Mouse (Mus musculus) left cerebral cortex, adult 9 months (tissue): ENCODE results near the gene Bex3.

Experiments
- DNase-seq, 2 experiments: peaks; one replicate each; pipeline ENCODE4 v3.0.0; 2022; ENCODE audit warnings: low spot score in 2 of 2

Bex3 gene

DNA sequence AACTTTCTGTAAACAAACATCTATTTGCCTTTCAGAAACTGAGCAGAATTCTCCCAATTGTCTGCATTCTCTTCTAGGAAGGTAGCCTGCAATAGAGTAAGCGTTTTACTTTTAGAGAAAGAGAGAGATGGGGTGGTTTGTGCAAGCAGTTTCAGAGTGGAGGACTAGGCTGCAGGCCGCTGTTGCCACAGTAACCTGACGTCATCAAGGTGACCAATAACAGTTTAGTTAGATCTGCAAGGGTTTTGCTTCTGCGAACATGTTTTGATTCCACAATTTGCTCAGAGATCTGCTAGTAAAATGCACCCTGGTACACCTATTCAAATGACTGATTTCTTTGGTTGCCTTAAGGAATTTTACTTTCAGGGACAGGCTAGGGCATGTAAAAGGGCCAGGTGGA, 43.2 kb downstream of the Bex3 start:
- peak in 1 of 2 experiments; percentile 15 for DNase-seq

DNA sequence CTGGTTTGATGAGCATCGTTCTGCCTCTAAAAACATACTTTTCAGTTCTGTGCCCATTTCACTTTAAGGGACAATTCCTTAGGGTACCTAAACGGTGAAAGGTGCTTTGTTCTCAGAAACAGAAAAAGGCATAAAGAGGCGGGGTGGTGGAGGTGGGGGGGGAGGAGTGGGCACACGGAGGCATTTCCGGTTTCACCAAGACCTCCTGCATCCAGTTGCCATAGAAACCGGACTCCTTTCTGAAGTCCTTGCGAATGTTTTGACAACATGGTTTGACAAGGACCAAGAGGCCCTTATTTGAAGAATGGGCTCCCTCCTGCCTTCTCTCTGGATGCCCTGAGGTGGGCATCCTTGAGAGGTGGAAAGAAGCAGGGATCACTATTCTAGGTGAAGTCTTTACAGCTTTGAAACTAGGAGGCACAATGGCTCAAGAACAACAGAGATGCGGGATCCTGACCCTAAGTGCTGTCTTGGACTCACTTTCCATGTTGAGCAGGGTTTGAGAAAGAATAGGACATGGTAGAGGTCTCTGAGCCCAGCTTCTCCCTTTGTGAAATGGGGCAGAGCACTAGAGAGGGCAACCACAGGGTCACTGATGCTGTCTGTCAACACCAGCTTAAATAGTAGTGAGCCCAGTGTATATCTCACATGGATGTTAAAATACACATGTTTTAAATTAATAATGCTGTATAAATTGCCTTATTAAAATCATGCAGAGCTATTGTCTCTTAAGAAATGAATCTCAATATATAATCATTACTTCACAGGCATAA, 43.9 kb downstream of the Bex3 start:
- DNase-seq, result no peak

DNA sequence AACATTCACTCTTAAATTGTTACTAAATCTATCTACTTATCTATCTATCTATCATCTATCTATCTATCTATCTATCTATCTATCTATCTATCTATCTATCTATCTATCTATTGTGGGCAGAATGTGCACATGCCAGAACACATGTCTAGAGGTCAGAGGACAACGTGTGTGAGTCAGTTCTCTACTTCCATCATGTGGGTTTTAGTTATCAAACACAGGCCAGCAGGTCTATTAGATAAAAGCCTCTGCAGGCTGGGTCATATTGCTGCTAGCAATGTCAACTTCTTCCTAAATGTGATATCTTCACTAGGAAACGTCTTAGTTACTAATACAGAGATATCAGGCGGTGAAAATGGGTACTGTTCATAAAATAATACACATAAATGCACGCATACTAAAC, 49.9 kb downstream of the Bex3 start:
- no peak for DNase-seq
